Mouse (Mus musculus) lung, embryonic 15.5 days (tissue): ENCODE measurements around the gene Phf2. TPM values are rescaled to one million over a fixed set of nuclear protein-coding genes. Genes with fewer than 3 reads are reported as not detected.

Experiments
- ATAC-seq: fragments of 200-750 bp; cut with Nextera tagmentation; 2 replicates; pipeline ENCODE4 v1.8.0; 2017; ENCODE audit warnings: moderate number of reproducible peaks, borderline replicate concordance; ENCODE audit not compliant: low FRiP score, low TSS enrichment; ENCODE audit errors: extremely low read depth
- H3K27ac ChIP-seq: fragments of 300-500 bp; sonication (generic); 2 replicates; pipeline ENCODE4 v1.5.1; 2015; ENCODE audit warnings: moderate library complexity, mild to moderate bottlenecking, inconsistent platforms
- H3K27me3 ChIP-seq: fragments of 300-500 bp; sonication (generic); 2 replicates; pipeline ENCODE4 v1.6.1; 2015; ENCODE audit warnings: inconsistent platforms
- H3K36me3 ChIP-seq: fragments of 300-500 bp; sonication (generic); 2 replicates; pipeline ENCODE4 v1.6.1; 2015; ENCODE audit warnings: inconsistent platforms
- H3K4me1 ChIP-seq: fragments of 300-500 bp; sonication (generic); 2 replicates; pipeline ENCODE4 v1.6.1; 2015; ENCODE audit warnings: inconsistent platforms
- H3K4me2 ChIP-seq: fragments of 300-500 bp; sonication (generic); 2 replicates; pipeline ENCODE4 v1.6.1; 2015; ENCODE audit warnings: inconsistent platforms, mild to moderate bottlenecking, moderate library complexity
- H3K4me3 ChIP-seq: fragments of 300-500 bp; sonication (generic); 2 replicates; pipeline ENCODE4 v1.5.1; 2015; ENCODE audit warnings: mild to moderate bottlenecking, inconsistent platforms
- H3K9ac ChIP-seq: fragments of 300-500 bp; sonication (generic); 2 replicates; pipeline ENCODE4 v1.6.1; 2015; ENCODE audit warnings: inconsistent platforms
- H3K9me3 ChIP-seq: fragments of 300-500 bp; sonication (generic); 2 replicates; pipeline ENCODE4 v1.6.1; 2016; ENCODE audit warnings: inconsistent platforms
- WGBS: fragments of 180-500 bp; shearing (Covaris S2); methylation state at CpG from one replicate; pipeline ENCODE4 v1.1.7; 2015; 5-methylcytosine and 5-hydroxymethylcytosine counted together
- polyA plus RNA-seq: library from polyadenylated mRNA; unstranded; fragments of >200 nt; fragmentation: Nextera tagmentation; extraction: Ambion mirVana; gene quantifications from 2 replicates; pipeline ENCODE4 v1.2.1, GENCODE M21; 2015

Gene Phf2
- polyA plus RNA-seq, 1 experiment from 2014 or later = 8.3 TPM

DNA sequence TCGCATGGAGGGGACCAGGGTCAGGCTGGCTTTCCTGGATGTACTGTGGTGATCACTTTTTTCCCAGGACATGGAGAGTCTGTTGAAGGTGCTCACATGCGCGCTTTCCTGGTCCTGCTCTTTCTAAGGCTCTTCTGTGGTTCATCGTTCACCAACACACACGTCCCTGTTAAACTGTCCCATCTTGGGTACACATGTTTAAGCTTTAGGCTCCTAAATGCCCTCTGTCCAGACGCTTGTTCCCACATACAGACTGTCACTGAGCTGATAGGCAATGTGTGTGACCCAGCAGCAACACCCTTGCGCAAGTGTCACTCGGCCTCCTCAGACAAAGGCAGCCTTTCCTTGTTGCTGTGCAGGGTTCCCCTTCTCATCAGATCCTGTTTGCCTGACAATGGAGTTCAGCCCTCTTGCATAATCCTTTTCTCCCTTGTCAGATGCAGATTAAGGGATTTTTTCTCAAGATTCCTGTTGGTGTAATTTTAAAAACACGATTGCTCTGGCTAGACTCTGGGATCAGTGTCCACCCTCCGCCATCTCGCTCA is 107.1 kb downstream of the Phf2 start:
- no peaks in the 10 kb centered on the region for H3K36me3 ChIP-seq
- 54% methylated on average over 11 of the region's 11 CpGs for WGBS
- H3K27ac ChIP-seq = no peak overlapping the region
- H3K27me3 ChIP-seq = no peaks in the 10 kb centered on the region
- H3K4me3 ChIP-seq = no peak overlapping the region
- no peaks in the 10 kb centered on the region for H3K4me1 ChIP-seq
- ATAC-seq = no peak
- H3K4me2 ChIP-seq = no peak overlapping the region
- H3K9ac ChIP-seq = no peak overlapping the region
- H3K9me3 ChIP-seq = no peaks in the 10 kb centered on the region

GRCm38 (mm10) chr13:48760855-48761436 is 110.0 kb downstream of the Phf2 start:
- WGBS = 71% methylated on average over 8 of the region's 8 CpGs

GRCm38 (mm10) chr13:48756769-48757168 is 114.2 kb downstream of the Phf2 start:
- H3K36me3 ChIP-seq = no peaks in the 10 kb centered on the region
- H3K27me3 ChIP-seq = no peaks in the 10 kb centered on the region
- no peak for ATAC-seq
- no peak overlapping the region for H3K4me2 ChIP-seq
- H3K9ac ChIP-seq = no peak overlapping the region
- WGBS = 22% methylated on average over 15 of the region's 15 CpGs
- no peaks in the 10 kb centered on the region for H3K9me3 ChIP-seq
- no peaks in the 10 kb centered on the region for H3K4me1 ChIP-seq
- no peak overlapping the region for H3K4me3 ChIP-seq
- H3K27ac ChIP-seq = no peak overlapping the region

More at GRCm38 (mm10) chr13:48760855-48761436, 110.0 kb downstream of the Phf2 start:
- H3K36me3 ChIP-seq = no peaks in the 10 kb centered on the region
- H3K4me1 ChIP-seq = no peaks in the 10 kb centered on the region
- no peaks in the 10 kb centered on the region for H3K9me3 ChIP-seq
- no peak overlapping the region for H3K4me2 ChIP-seq
- H3K9ac ChIP-seq = no peak overlapping the region
- no peak for ATAC-seq
- H3K27ac ChIP-seq = no peak overlapping the region
- H3K4me3 ChIP-seq = no peak overlapping the region
- no peaks in the 10 kb centered on the region for H3K27me3 ChIP-seq

Other genes with a start within 250 kb of the Phf2 start
- 9.4 and 10.3 TPM in 2 replicates for gene Ptpdc1, start 245.5 kb downstream of the Phf2 start, polyA plus RNA-seq
- 0.45 and 0.90 TPM in 2 replicates for gene Barx1, start 208.1 kb downstream of the Phf2 start, polyA plus RNA-seq
- gene Fam120a, start 96.9 kb upstream of the Phf2 start, polyA plus RNA-seq = 23.6 and 26.1 TPM in 2 replicates